Mouse (Mus musculus) MEL (cell line): ENCODE measurements at regions not wholly inside any gene's neighbourhood (a gene's known extent, or its start where the extent isn't known, plus 50 kb on each side); places are given as distances from the start of the nearest gene placed in this dataset.

ENCODE experiments used
- DNase-seq: peaks from one replicate; pipeline ENCODE4 v3.0.0; 2011; ENCODE audit warnings: low read depth, low spot score
- H3K27ac ChIP-seq: 2 replicates; pipeline ENCODE4 v1.5.1; 2012; ENCODE audit warnings: low read depth, mild to moderate bottlenecking, control low read depth, low read length, moderate library complexity; ENCODE audit not compliant: control insufficient read depth
- H3K27me3 ChIP-seq, 2 experiments: fragments of 150-350 bp in 1 of 2; sonication (generic) in 1 of 2; 2 replicates each; pipeline ENCODE4 v1.6.1; 2012; ENCODE audit warnings: low read length in 2 of 2, mild to moderate bottlenecking in 2 of 2, improper control_type of control experiment in 1 of 2, moderate library complexity in 1 of 2; ENCODE audit not compliant: insufficient read depth in 2 of 2, control insufficient read depth in 1 of 2
- H3K36me3 ChIP-seq, 2 experiments: 2 replicates each; pipeline ENCODE4 v1.6.1; 2012 to 2014; ENCODE audit warnings: low read length in 2 of 2, improper control_type of control experiment in 1 of 2, inconsistent platforms in 1 of 2, mild to moderate bottlenecking in 1 of 2; ENCODE audit not compliant: insufficient read depth in 2 of 2, control insufficient read depth in 1 of 2
- H3K4me1 ChIP-seq, 2 experiments: fragments of 150-350 bp in 1 of 2; sonication (generic) in 1 of 2; 2 replicates each; pipeline ENCODE4 v1.6.1; 2012; ENCODE audit warnings: low read length in 2 of 2, improper control_type of control experiment in 1 of 2, mild to moderate bottlenecking in 1 of 2; ENCODE audit not compliant: insufficient read depth in 2 of 2, control insufficient read depth in 1 of 2
- H3K4me3 ChIP-seq, 2 experiments: fragments of 150-350 bp in 1 of 2; sonication (generic) in 1 of 2; 2 replicates each; pipeline ENCODE4 v1.5.1; 2012; ENCODE audit warnings: low read depth in 2 of 2, low read length in 2 of 2, mild to moderate bottlenecking in 2 of 2, moderate library complexity in 2 of 2, control low read depth in 1 of 2, improper control_type of control experiment in 1 of 2; ENCODE audit not compliant: control insufficient read depth in 1 of 2, insufficient read depth in 1 of 2
- H3K79me2 ChIP-seq: 2 replicates; pipeline ENCODE4 v1.6.1; 2012; ENCODE audit warnings: mild to moderate bottlenecking, low read length, moderate library complexity; ENCODE audit not compliant: control insufficient read depth, poor library complexity, insufficient read depth
- H3K9ac ChIP-seq: 2 replicates; pipeline ENCODE4 v1.6.1; 2012; ENCODE audit warnings: low read depth, mild to moderate bottlenecking, control low read depth, low read length, moderate library complexity; ENCODE audit not compliant: control insufficient read depth, poor library complexity, severe bottlenecking
- H3K9me3 ChIP-seq: fragments of 150-350 bp; sonication (generic); replicated peaks from 2 replicates; pipeline ENCODE4 v1.6.1; 2012; ENCODE audit warnings: mild to moderate bottlenecking, low read length, improper control_type of control experiment, moderate library complexity; ENCODE audit not compliant: insufficient read depth
- BHLHE40 ChIP-seq: IDR thresholded peaks from 2 replicates; pipeline ENCODE4 v1.6.1; 2012; ENCODE audit warnings: low read depth, mild to moderate bottlenecking, inconsistent platforms, low read length, improper control_type of control experiment, borderline replicate concordance
- CHD1 ChIP-seq: IDR thresholded peaks from 2 replicates; pipeline ENCODE4 v1.6.1; 2012; ENCODE audit warnings: low read depth, mild to moderate bottlenecking, inconsistent platforms, low read length, improper control_type of control experiment
- CHD2 ChIP-seq: IDR thresholded peaks from 2 replicates; pipeline ENCODE4 v1.6.1; 2011; ENCODE audit warnings: low read length, improper control_type of control experiment
- ETS1 ChIP-seq: IDR thresholded peaks from 2 replicates; pipeline ENCODE4 v1.6.1; 2012; ENCODE audit warnings: low read depth, mild to moderate bottlenecking, inconsistent platforms, low read length, improper control_type of control experiment, moderate library complexity
- GATA1 ChIP-seq: IDR thresholded peaks from 2 replicates; pipeline ENCODE4 v1.6.1; 2011; ENCODE audit warnings: low read depth, low read length, improper control_type of control experiment
- JUND ChIP-seq: IDR thresholded peaks from 2 replicates; pipeline ENCODE4 v1.6.1; 2011; ENCODE audit warnings: low read depth, mild to moderate bottlenecking, improper control_type of control experiment, low read length
- MAX ChIP-seq: IDR thresholded peaks from 2 replicates; pipeline ENCODE4 v1.6.1; 2011; ENCODE audit warnings: low read length, improper control_type of control experiment
- MAZ ChIP-seq: IDR thresholded peaks from 2 replicates; pipeline ENCODE4 v1.6.1; 2012; ENCODE audit warnings: low read depth, mild to moderate bottlenecking, inconsistent platforms, low read length, improper control_type of control experiment
- MEF2A ChIP-seq: IDR thresholded peaks from 2 replicates; pipeline ENCODE4 v1.6.1; 2014; ENCODE audit warnings: low read depth, mild to moderate bottlenecking, inconsistent platforms, low read length, improper control_type of control experiment; ENCODE audit not compliant: poor library complexity, insufficient replicate concordance, severe bottlenecking; ENCODE audit errors: extremely low read depth
- MXI1 ChIP-seq: IDR thresholded peaks from 2 replicates; pipeline ENCODE4 v1.6.1; 2011; ENCODE audit warnings: mild to moderate bottlenecking, low read depth, low read length, improper control_type of control experiment
- MYB ChIP-seq: IDR thresholded peaks from 2 replicates; pipeline ENCODE4 v1.6.1; 2011; ENCODE audit warnings: mild to moderate bottlenecking, low read depth, low read length, improper control_type of control experiment
- POLR2AphosphoS2 ChIP-seq: IDR thresholded peaks from 2 replicates; pipeline ENCODE4 v1.6.1; 2011; ENCODE audit warnings: low read length, improper control_type of control experiment
- POLR2AphosphoS5 ChIP-seq: IDR thresholded peaks from 2 replicates; pipeline ENCODE4 v1.6.1; 2012; ENCODE audit warnings: low read depth, borderline replicate concordance, mild to moderate bottlenecking, inconsistent platforms, low read length, moderate library complexity, mixed read lengths
- RAD21 ChIP-seq: IDR thresholded peaks from 2 replicates; pipeline ENCODE4 v1.6.1; 2011; ENCODE audit warnings: mild to moderate bottlenecking, low read depth, low read length, improper control_type of control experiment
- TBP ChIP-seq: IDR thresholded peaks from 2 replicates; pipeline ENCODE4 v1.8.0; 2011; ENCODE audit warnings: low read depth, low read length, improper control_type of control experiment
- TCF12 ChIP-seq: IDR thresholded peaks from 2 replicates; pipeline ENCODE4 v1.6.1; 2014; ENCODE audit warnings: low read depth, mild to moderate bottlenecking, inconsistent platforms, low read length, improper control_type of control experiment, moderate library complexity
- UBTF ChIP-seq: IDR thresholded peaks from 2 replicates; pipeline ENCODE4 v1.6.1; 2012; ENCODE audit warnings: low read depth, mild to moderate bottlenecking, inconsistent platforms, low read length, improper control_type of control experiment, moderate library complexity, borderline replicate concordance; ENCODE audit not compliant: insufficient read depth
- USF1 ChIP-seq: IDR thresholded peaks from 2 replicates; pipeline ENCODE4 v1.6.1; 2014; ENCODE audit warnings: low read depth, mild to moderate bottlenecking, inconsistent platforms, low read length, improper control_type of control experiment, moderate library complexity
- ZC3H11A ChIP-seq: IDR thresholded peaks from 2 replicates; pipeline ENCODE4 v1.6.1; 2012; ENCODE audit warnings: low read depth, mild to moderate bottlenecking, inconsistent platforms, low read length, improper control_type of control experiment
- ZKSCAN1 ChIP-seq: IDR thresholded peaks from 2 replicates; pipeline ENCODE4 v1.6.1; 2012; ENCODE audit warnings: low read depth, mild to moderate bottlenecking, inconsistent platforms, low read length, improper control_type of control experiment, moderate library complexity
- ZMIZ1 ChIP-seq: IDR thresholded peaks from 2 replicates; pipeline ENCODE4 v1.6.1; 2012; ENCODE audit warnings: low read depth, mild to moderate bottlenecking, inconsistent platforms, low read length, improper control_type of control experiment, moderate library complexity

GRCm38 (mm10) chr15:10832331-10832730 is 117.9 kb upstream of the Rai14 start:
- no peaks in the 10 kb centered on the region for H3K79me2 ChIP-seq
- TF ChIP-seq JUND (no peak), CHD2 (no peak), ZKSCAN1 (no peak), BHLHE40 (no peak), MYB (no peak), ZMIZ1 (no peak), USF1 (no peak), POLR2AphosphoS5 (no peak), ETS1 (no peak), POLR2AphosphoS2 (no peak), MAZ (no peak), MAX (no peak), TCF12 (no peak), TBP (no peak), MEF2A (no peak), UBTF (no peak), MXI1 (no peak), GATA1 (no peak), RAD21 (no peak)
- H3K9ac ChIP-seq: no peak overlapping the region
- H3K36me3 ChIP-seq: no peaks in the 10 kb centered on the region
- H3K9me3 ChIP-seq: no peaks in the 10 kb centered on the region
- H3K27ac ChIP-seq: no peak overlapping the region
- no peaks in the 10 kb centered on the region for H3K4me1 ChIP-seq
- DNase-seq: no peak
- no peak overlapping the region for H3K4me3 ChIP-seq
- H3K27me3 ChIP-seq: no peaks in the 10 kb centered on the region

GRCm38 (mm10) chr15:10833866-10834571 is 118.1 kb upstream of the C1qtnf3 start:
- Histone ChIP-seq H3K4me3 (no peak overlapping the region), H3K27me3 (no peaks in the 10 kb centered on the region), H3K9ac (no peak overlapping the region), H3K79me2 (no peaks in the 10 kb centered on the region), H3K36me3 (no peaks in the 10 kb centered on the region), H3K27ac (no peak overlapping the region), H3K9me3 (no peaks in the 10 kb centered on the region), H3K4me1 (no peaks in the 10 kb centered on the region)
- no peak for DNase-seq
- TF ChIP-seq UBTF: no peak
- no peak for TF ChIP-seq ZMIZ1
- TF ChIP-seq ZC3H11A: no peak
- TF ChIP-seq CHD1: no peak
